Mouse (Mus musculus): Measurements from ENCODE around the gene Nap1l1. TPM values are rescaled to one million over a fixed set of nuclear protein-coding genes. Genes with fewer than 3 reads are reported as not detected.
A peak's percentile ranks its signal among the peaks of the same experiment; 100 is the strongest.

The Nap1l1 gene
- polyA plus RNA-seq (2012; rRNA removed) = 43.7 and 117 TPM in 2 replicates
- 103 and 109 TPM in 2 replicates for polyA plus RNA-seq (2014; fragmentation: Nextera tagmentation; extraction: Ambion mirVana)

DNA sequence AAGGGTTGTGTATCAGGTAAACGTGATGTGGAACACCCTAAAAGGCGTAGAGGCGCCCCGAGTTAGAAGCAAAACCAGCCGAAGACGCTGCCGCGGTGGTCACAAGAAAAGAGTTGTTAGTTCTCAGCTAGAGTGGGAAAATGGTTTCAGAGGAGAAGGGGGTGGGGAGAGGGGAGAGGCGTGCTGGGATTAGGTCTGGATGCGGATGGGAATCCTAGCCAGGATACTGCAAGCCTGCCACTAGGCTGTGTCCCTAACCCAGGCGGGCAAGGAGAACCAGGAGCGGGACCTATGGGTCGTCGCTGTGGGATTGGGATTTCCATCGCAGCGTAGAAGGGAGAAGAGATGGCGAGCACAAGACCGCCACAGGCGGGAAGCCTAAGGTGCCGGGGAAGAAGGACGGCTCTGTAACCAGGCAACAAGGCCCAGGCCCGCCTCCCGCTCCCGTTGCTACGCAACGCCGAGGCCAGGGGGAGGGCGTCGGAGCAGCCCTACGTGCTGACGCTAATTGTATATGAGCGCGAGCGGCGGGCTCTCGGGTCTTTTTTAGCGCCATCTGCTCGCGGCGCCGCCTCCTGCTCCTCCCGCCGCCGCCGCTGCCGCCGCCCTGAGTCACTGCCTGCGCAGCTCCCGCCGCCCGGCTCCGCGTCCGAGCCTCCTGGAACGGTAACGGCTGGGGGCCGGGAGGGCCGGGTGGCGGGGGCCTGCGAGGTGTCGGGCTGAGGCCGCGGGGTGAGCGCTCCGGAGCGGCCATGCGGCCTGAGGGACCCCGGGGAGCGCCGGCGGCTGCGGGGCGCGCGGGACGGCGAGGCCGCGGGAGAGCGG, at the start of gene Nap1l1:
TSS of gene Nap1l1 (plus strand) at position 538 of the 825 bp plus-strand sequence.
- peaks cover 27 to 32% of the 10 kb centered on the region in 2 experiments for H3K4me1 ChIP-seq (replicated peaks; ENCODE audit: control insufficient read depth in 2 of 2, insufficient read depth in 2 of 2, low read length in 1 of 2)
- peak within 1 kb of the TSS; percentile 34 for H3K27ac ChIP-seq
- peak within 1 kb of the TSS; percentile 87 for H3K9ac ChIP-seq (replicated peaks)
- TF ChIP-seq CTCF (IDR thresholded peaks at IDR 0.05; ENCODE audit: low read depth) (no peak), EP300 (IDR thresholded peaks at IDR 0.05; ENCODE audit: low read depth) (no peak)
- H3K36me3 ChIP-seq (replicated peaks; ENCODE audit: control insufficient read depth, insufficient read depth, low read depth) = peaks cover 7% of the 10 kb centered on the region; the same call in 1 of the 2 replicates
- no peaks in the 10 kb centered on the region for H3K27me3 ChIP-seq (ENCODE audit: control insufficient read depth, insufficient read depth, low read length)
- peak within 1 kb of the TSS; percentile 90 for H3K4me2 ChIP-seq (ENCODE audit: low read depth)
- DNase-seq (ENCODE audit: low read depth in 3 of 3, low spot score in 3 of 3) (peak; percentile 92 to 93 (median 92)), ATAC-seq (ENCODE audit: insufficient read depth) (peak; percentile 97)
- H3K9me3 ChIP-seq (ENCODE audit: control insufficient read depth, low read length) = no peaks in the 10 kb centered on the region
- peak within 1 kb of the TSS; percentile 81 to 95 for H3K4me3 ChIP-seq (ENCODE audit: insufficient read depth in 1 of 2, low read depth in 2 of 2, low read length in 2 of 2)
- WGBS (ENCODE audit: insufficient replicate concordance) = 3% methylated on average over 79 of the region's 80 CpGs

DNA sequence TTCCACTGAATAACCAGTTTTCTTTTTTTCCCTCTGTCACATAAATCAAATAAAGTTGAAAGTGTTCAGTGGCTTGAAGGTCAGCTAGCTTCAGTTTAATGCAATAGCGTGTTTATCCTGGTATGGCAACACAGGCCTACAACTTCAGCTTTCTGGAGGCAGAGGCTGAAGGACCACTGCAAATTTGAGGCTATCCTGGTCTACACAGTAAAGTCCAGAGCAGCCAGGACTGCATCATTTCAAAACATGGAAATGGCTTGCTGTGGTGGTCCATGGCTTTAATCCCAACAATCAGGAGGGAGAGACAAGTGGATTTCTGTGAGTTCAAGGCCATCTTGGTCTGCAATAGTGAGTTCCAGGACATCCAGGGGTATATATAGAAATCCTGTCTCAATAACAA, 46.5 kb upstream of the Nap1l1 start:
- no peaks in the 10 kb centered on the region for H3K27me3 ChIP-seq (ENCODE audit: control insufficient read depth, insufficient read depth, low read length)
- no peak overlapping the region for H3K4me3 ChIP-seq (ENCODE audit: insufficient read depth in 1 of 2, low read depth in 2 of 2, low read length in 2 of 2)
- no peak overlapping the region for H3K4me2 ChIP-seq (ENCODE audit: low read depth)
- WGBS (ENCODE audit: insufficient replicate concordance) = 63% methylated on average over 1 of the region's 1 CpGs
- DNase-seq (ENCODE audit: low read depth in 3 of 3, low spot score in 3 of 3) (no peak), ATAC-seq (ENCODE audit: insufficient read depth) (no peak)
- H3K9me3 ChIP-seq (ENCODE audit: control insufficient read depth, low read length) = no peaks in the 10 kb centered on the region
- no peaks in the 10 kb centered on the region for H3K36me3 ChIP-seq (replicated peaks; ENCODE audit: control insufficient read depth, insufficient read depth, low read depth)
- H3K27ac ChIP-seq = no peak overlapping the region
- peaks cover 0 to 7% of the 10 kb centered on the region in 2 experiments; a peak in 3 of 4 replicates for H3K4me1 ChIP-seq (replicated peaks; ENCODE audit: control insufficient read depth in 2 of 2, insufficient read depth in 2 of 2, low read length in 1 of 2)
- H3K9ac ChIP-seq (replicated peaks) = no peak overlapping the region
- TF ChIP-seq EP300 (IDR thresholded peaks at IDR 0.05; ENCODE audit: low read depth) = no peak
- no peak for TF ChIP-seq CTCF (IDR thresholded peaks at IDR 0.05; ENCODE audit: low read depth)

- TF ChIP-seq CTCF (IDR thresholded peaks at IDR 0.05; ENCODE audit: low read depth) (no peak), EP300 (IDR thresholded peaks at IDR 0.05; ENCODE audit: low read depth) (no peak)
- Histone ChIP-seq H3K27ac (no peak overlapping the region), H3K27me3 (ENCODE audit: control insufficient read depth, insufficient read depth, low read length) (no peaks in the 10 kb centered on the region), H3K4me3 (ENCODE audit: insufficient read depth in 1 of 2, low read depth in 2 of 2, low read length in 2 of 2) (no peak overlapping the region), H3K4me1 (replicated peaks; ENCODE audit: control insufficient read depth in 2 of 2, insufficient read depth in 2 of 2, low read length in 1 of 2) (no peaks in the 10 kb centered on the region), H3K4me2 (ENCODE audit: low read depth) (no peak overlapping the region), H3K9ac (replicated peaks) (no peak overlapping the region), H3K36me3 (replicated peaks; ENCODE audit: control insufficient read depth, insufficient read depth, low read depth) (no peaks in the 10 kb centered on the region), H3K9me3 (ENCODE audit: control insufficient read depth, low read length) (no peaks in the 10 kb centered on the region)
- DNase-seq (ENCODE audit: low read depth in 3 of 3, low spot score in 3 of 3) (no peak), ATAC-seq (ENCODE audit: insufficient read depth) (no peak)
- 59% methylated on average over 3 of the region's 3 CpGs for WGBS (ENCODE audit: insufficient replicate concordance)
Measured at GRCm38 (mm10) chr10:111433502-111433901, 39.5 kb upstream of the Nap1l1 start.

DNA sequence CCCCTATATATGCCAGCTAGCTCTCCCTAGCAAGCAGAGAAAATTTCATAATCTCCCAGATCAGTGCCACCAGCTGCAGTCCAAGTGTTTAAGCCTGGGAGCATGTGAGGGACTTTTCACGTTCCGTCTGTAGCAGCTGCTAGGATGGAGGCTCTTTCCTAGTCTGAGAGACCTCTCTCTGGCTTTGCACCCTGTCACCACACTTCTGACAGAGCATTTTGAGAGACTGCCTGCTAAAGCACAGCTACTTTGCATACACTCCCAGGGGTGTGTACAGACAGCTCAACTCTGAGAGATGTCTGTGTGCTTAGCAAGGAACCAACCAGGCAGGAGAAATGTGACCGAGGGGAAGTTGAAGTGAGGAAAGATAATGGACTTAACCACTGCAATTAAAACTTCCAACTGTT, 32.0 kb upstream of the Nap1l1 start:
- Histone ChIP-seq H3K9ac (replicated peaks) (no peak overlapping the region), H3K4me1 (replicated peaks; ENCODE audit: control insufficient read depth in 2 of 2, insufficient read depth in 2 of 2, low read length in 1 of 2) (peaks cover 0 to 14% of the 10 kb centered on the region in 2 experiments; a peak in 3 of 4 replicates), H3K4me2 (ENCODE audit: low read depth) (no peak overlapping the region), H3K4me3 (ENCODE audit: insufficient read depth in 1 of 2, low read depth in 2 of 2, low read length in 2 of 2) (no peak overlapping the region), H3K27me3 (ENCODE audit: control insufficient read depth, insufficient read depth, low read length) (no peaks in the 10 kb centered on the region), H3K9me3 (ENCODE audit: control insufficient read depth, low read length) (no peaks in the 10 kb centered on the region), H3K36me3 (replicated peaks; ENCODE audit: control insufficient read depth, insufficient read depth, low read depth) (no peaks in the 10 kb centered on the region), H3K27ac (no peak overlapping the region)
- ATAC-seq (ENCODE audit: insufficient read depth) = no peak; the same call in 1 of the 2 replicates
- DNase-seq (ENCODE audit: low read depth in 3 of 3, low spot score in 3 of 3) = no peak
- TF ChIP-seq CTCF (IDR thresholded peaks at IDR 0.05; ENCODE audit: low read depth) = no peak
- TF ChIP-seq EP300 (IDR thresholded peaks at IDR 0.05; ENCODE audit: low read depth) = no peak
- WGBS (ENCODE audit: insufficient replicate concordance) = 30% methylated on average over 3 of the region's 3 CpGs

DNA sequence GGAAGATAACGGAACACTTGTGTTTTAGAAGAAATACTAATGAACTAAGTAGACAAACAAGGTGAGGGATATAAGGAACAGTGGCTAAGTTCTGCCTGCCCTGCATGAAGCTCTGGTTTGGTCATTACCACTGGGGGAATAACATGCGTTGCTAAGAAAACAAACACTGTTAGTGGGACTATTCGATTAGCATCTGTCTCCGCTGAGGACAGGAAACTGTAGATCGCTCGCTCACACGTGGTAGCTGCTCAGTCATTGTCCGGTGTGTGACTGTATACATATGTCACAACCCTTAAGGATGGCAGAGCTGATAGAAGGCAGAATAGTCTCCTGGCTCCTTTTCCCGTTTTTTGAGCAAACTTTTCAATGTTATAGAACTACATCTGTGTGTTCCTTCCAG, 28.8 kb upstream of the Nap1l1 start:
- H3K4me2 ChIP-seq (ENCODE audit: low read depth) = no peak overlapping the region
- H3K36me3 ChIP-seq (replicated peaks; ENCODE audit: control insufficient read depth, insufficient read depth, low read depth) = no peaks in the 10 kb centered on the region
- H3K9ac ChIP-seq (replicated peaks) = no peak overlapping the region
- H3K4me1 ChIP-seq (replicated peaks; ENCODE audit: control insufficient read depth in 2 of 2, insufficient read depth in 2 of 2, low read length in 1 of 2) = peaks cover 0 to 18% of the 10 kb centered on the region in 2 experiments; a peak in 3 of 4 replicates
- WGBS (ENCODE audit: insufficient replicate concordance) = 17% methylated on average over 9 of the region's 9 CpGs
- no peak overlapping the region for H3K27ac ChIP-seq
- no peaks in the 10 kb centered on the region for H3K27me3 ChIP-seq (ENCODE audit: control insufficient read depth, insufficient read depth, low read length)
- H3K9me3 ChIP-seq (ENCODE audit: control insufficient read depth, low read length) = no peaks in the 10 kb centered on the region
- TF ChIP-seq CTCF (IDR thresholded peaks at IDR 0.05; ENCODE audit: low read depth) (no peak), EP300 (IDR thresholded peaks at IDR 0.05; ENCODE audit: low read depth) (no peak)
- no peak for ATAC-seq (ENCODE audit: insufficient read depth)
- no peak overlapping the region for H3K4me3 ChIP-seq (ENCODE audit: insufficient read depth in 1 of 2, low read depth in 2 of 2, low read length in 2 of 2)
- DNase-seq (ENCODE audit: low read depth in 3 of 3, low spot score in 3 of 3) = peak in 2 of 3 experiments; percentile 9 to 19

Measured in liver, embryonic 14.5 days (tissue).